Mouse (Mus musculus) cerebellum, postnatal 10 days (tissue): ENCODE data around the gene Dvl2.
A peak's percentile ranks its signal among the peaks of the same experiment; 100 is the strongest.

Source experiments
- DNase-seq, 2 experiments: peaks; one replicate each; pipeline ENCODE4 v3.0.0; 2021; ENCODE audit warnings: mixed read lengths in 2 of 2

Gene Dvl2

GRCm38 (mm10) chr11:69982225-69982624 is 18.2 kb upstream of the Dvl2 start, which contains the start of gene Elp5:
Elp5 (minus strand) TSS chr11:69982517.
- no peak for DNase-seq

GRCm38 (mm10) chr11:69982877-69983276 is 17.5 kb upstream of the Dvl2 start:
- DNase-seq: no peak

GRCm38 (mm10) chr11:69983377-69983776 is 17.0 kb upstream of the Dvl2 start:
- DNase-seq: no peak

GRCm38 (mm10) chr11:69984431-69984830 is 16.0 kb upstream of the Dvl2 start:
- DNase-seq: no peak

- no peak for DNase-seq
Observed at GRCm38 (mm10) chr11:69989949-69990348, 10.4 kb upstream of the Dvl2 start.

DNA sequence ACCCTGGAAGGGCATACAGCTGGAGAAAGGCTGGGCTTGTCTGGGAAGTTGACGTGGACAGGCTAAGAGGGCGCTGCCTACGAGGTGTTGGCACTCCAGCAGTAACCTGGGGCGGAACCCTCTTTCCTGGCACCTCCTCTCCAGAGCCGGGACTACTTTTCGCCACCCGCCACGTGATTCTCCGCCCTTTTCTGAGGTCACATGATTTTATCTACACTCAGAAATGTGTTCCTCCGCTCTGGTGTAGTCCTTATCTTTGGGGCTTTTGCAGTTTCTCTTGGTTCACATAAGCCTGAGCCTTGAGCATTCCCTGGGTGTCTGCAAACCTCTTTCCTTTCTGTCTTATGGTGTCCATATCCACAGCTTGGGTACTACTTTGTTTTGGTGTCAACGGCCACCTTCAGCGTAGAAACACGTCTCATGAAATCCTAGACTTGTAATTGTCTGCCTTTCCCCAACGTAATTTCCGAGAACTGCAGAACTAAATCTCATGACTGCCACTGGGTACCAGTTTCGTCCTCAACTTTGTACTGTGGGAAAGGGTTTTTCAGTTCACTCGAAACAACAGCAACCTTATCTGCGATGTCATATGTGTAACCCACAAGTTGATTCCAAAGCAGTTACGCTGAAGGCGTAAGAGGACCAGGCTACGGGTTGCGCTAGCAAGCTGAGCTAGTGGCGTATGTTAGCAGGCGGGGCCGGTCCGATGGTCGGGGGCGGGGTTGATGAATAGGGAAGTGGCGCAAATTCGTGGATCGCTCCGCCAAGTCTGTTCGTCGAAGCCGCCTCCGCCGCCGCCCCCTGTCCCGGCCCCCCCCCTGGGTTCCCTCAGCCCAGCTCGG is 9.3 kb upstream of the Dvl2 start, which contains the start of gene Gabarap:
TSS of gene Gabarap (plus strand) at position 294 of the 842 bp plus-strand sequence.
- peak; percentile 99 for DNase-seq

DNA sequence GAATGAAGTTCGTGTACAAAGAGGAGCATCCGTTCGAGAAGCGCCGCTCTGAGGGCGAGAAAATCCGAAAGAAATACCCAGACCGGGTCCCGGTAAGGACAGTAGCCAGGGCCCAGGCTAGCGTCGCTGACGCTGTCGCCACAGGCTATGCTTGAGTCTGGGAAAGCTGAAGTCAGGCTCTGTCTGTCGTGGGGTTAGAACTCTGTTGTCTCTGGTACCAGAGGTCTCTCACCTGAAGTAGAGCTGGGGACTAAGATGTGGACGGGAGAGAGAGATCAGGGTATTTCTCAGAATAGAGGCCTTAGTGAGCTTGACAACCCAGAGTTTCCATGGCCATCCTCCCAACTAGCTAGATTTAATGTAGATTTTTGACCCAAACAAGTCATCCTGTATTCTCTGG is 8.7 kb upstream of the Dvl2 start:
- no peak for DNase-seq

- DNase-seq: no peak
Observed at GRCm38 (mm10) chr11:69992396-69992795, 8.0 kb upstream of the Dvl2 start.

DNA sequence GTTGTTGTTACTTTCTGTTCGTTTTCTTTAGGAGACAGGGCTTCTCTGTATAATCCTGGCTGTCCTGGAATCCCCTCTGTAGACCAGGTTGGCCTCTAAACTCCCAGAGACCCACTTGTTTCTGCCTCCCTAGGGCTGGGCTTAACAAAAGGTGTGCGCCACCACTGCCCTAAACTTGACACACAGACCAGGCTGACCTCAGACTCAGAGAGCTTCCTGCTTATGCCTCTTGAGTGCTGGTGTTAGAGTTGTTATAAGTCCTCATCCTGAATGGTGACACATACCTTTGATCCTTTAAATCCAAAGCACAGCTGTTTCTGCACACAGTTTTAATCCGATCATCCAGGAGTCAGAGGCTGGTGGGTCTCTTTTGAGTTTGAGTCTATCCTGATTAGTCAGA is 7.5 kb upstream of the Dvl2 start:
- DNase-seq: no peak

GRCm38 (mm10) chr11:69994401-69995090 is 5.8 kb upstream of the Dvl2 start:
- no peak for DNase-seq

DNA sequence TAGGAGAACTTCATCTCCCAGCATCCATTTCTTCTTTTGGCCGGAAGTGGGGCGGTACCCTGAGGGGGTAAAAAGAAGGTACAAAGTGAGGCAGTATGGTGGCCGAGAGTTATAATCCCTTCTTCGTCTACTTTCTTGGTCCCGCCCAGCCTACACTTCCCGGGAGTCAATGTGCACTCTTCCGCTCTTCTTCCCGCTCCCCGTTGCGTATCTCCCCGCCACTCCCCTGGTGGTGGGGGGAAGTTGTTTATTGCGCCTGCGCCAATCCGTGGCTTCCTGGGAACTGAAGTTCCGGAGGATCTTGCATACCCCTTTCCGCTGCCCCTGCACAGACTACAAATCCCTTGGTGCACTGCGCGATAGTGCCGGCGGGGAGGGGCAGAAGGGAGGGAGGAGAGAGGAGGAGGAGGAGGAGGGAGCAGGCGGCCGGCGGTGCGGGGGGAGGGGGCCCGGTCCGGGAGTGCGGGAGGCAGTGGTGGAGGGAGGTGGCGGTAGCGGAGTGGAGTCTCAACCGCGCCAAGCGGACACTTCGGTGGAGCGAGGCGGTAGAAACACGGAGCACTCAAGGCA is 4.9 kb upstream of the Dvl2 start, which contains the start of gene Phf23:
TSS of gene Phf23 (plus strand) at position 387 of the 570 bp plus-strand sequence.
- DNase-seq: peak; percentile 97 to 99

- peak; percentile 78 to 83 for DNase-seq
Observed at GRCm38 (mm10) chr11:69996161-69997061, 4.0 kb upstream of the Dvl2 start.

- DNase-seq: peak; percentile 89 to 93
Observed at GRCm38 (mm10) chr11:69997070-69997509, 3.3 kb upstream of the Dvl2 start.

DNA sequence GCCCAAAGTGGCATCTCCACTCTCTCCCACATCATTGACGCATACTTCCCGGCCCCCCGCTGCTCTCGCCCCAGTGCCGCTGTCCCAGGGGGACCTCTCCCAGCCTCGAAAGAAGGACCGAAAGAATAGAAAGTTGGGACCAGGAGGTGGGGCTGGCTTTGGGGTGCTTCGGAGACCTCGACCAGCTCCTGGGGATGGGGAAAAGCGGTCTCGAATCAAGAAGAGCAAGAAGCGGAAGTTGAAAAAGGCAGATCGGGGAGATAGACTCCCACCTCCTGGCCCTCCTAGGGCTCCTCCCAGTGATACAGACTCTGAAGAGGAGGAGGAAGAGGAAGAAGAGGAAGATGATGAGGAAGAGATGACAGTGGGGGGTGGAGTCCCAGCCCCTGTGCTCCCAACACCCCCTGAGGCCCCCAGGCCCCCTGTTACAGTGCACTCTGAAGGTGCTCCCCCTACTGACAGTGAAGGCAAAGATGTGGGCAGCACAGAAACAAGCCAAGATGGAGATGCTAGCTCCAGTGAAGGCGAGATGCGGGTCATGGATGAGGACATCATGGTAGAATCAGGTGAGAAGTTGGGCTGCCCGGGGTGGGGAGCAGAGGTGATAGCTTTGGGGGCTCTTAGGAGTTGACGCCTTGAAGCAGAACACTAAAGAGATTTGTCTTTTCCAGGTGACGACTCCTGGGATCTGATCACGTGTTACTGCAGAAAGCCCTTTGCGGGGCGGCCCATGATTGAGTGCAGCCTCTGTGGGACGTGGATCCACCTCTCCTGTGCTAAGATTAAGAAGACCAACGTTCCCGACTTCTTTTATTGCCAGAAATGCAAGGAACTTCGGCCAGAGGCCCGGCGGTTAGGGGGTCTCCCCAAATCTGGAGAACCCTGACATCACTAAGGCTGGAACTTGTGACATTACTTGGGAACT is 1.6 kb upstream of the Dvl2 start:
- peak in 1 of 2 experiments; percentile 52 for DNase-seq

DNA sequence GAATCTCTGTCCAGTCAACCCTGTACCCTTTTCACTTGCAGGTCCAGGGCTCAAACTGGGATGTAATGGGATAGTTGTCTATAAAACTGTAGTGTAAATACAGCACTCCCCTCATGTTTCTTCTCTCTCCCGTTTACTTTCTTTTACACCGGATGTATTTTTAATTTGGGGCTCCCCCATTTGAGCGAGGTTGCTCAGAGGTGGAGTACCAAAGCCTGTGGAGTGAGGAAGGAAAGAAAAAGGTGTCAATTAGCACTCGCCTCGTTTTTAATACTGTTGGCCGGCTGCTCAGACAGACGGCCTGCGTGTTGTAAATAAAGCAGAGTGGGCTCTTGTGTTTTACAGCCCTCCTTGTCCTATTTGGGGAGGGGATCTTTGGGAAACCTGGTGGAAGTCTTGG is 729 bp upstream of the Dvl2 start:
- no peak for DNase-seq

GRCm38 (mm10) chr11:70001159-70001558 is 764 bp downstream of the Dvl2 start:
- no peak for DNase-seq

GRCm38 (mm10) chr11:70001865-70002264 is 1.5 kb downstream of the Dvl2 start:
- peak; percentile 69 to 81 for DNase-seq

DNA sequence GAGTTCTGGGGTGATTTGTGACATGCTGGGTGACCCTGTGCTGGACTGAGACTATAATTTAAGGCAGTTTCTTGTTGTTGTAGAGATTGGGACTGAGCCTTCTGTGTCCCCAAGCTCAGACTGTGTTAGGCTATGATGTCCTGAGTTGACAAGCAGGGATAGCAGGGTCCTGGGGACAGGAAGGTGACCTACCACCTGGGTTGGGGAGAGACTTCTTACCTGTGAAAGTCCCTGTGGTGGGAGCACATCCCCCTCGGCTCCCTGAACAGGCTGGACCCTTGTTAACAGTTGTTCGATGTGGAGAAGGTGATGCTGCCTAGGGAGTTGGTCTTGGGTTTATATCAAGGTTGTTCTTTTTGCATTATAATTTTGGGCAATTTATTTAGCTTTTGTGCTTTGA is 2.1 kb downstream of the Dvl2 start:
- no peak for DNase-seq

DNA sequence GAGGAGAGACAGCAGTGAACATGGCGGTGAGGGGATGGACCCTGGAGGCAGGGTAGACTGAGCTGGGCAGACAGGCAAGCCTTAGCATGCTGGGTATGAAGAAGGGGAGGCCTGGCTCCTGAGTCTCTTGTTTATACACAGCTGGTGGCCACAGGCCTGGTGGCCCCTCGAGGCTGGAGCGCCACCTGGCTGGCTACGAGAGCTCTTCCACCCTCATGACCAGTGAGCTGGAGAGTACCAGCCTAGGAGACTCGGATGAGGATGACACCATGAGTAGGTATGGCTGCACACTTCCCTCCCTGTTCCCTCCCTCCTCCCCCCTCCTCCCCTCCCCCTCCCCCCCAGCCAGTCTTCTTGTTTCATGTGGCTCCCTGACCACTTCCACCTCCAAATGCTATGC is 5.1 kb downstream of the Dvl2 start:
- DNase-seq: peak; percentile 33 to 39

DNA sequence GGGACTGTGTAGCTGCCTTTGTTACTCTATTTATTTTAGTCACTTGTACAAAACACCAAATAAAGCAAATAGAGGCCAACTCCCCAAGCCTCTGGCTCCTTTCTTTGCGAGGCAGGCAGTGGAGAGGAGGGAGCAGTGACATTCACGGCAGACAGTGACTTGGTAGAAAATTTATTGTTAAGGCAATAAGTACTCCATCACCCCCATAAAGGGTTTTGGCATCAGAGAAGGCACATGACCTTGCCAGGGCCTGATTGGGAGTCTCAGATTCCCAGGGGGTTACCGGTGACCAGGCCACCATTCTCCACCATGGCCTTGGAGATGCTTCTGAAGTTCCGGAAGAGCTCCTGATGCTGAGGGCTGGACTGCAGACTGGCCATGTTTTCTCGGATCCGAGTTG is 9.6 kb downstream of the Dvl2 start:
- no peak for DNase-seq

DNA sequence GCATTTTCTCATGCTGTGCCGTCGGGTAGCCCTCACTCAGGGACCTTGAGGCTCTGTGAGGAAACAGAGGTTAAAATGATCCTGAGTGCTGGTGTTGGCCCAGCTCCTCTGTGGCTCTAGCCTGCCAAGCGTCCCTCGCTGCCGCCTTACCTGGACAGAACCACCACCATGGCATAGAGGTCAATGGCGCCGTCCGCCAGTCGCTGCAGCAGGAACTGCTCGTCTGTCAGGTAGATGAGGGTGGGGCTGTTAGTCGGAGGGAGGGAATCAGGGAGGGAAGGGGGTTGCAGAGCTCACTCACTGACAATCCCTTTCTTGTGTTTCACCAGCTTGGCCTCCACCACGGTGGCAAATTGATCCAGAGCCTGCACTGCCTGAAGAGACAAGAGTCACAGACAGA is 10.2 kb downstream of the Dvl2 start:
- no peak for DNase-seq
